Mouse (Mus musculus) heart, adult 2 months (tissue): ENCODE measurements around the gene Tiprl.

Source experiments
- CTCF ChIP-seq: fragments of 200-600 bp; IDR thresholded peaks from 2 replicates; pipeline ENCODE4 v1.8.1; 2022; ENCODE audit warnings: antibody characterized with exemption, mild to moderate bottlenecking, moderate library complexity
- EP300 ChIP-seq: fragments of 200-500 bp; IDR thresholded peaks from 2 replicates; pipeline ENCODE4 v1.6.1; 2011; ENCODE audit warnings: low read depth, low read length, control low read depth; ENCODE audit not compliant: insufficient read depth
- POLR2A ChIP-seq: fragments of 200-500 bp; IDR thresholded peaks from 2 replicates; pipeline ENCODE4 v1.6.1; 2011; ENCODE audit warnings: mild to moderate bottlenecking, low read depth, low read length, control low read depth; ENCODE audit not compliant: insufficient read depth

DNA sequence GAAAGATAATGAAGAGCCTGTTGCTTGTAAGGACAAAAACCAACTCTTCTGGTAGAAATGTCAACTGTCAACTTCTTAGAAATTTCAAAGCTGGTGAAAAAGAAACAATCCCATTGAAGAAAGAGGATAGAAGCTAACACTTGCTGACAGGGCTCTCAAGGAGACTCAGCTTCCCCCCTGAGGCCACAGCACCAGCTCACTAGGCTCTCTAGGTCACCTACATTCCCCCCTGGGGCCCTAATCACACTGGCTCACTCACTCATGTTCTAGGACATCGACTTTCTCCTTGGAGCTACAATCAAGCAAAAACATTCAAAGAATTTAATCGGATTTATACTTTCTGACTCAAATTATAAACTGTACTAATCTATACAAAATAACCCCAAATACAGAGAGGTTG, 3.0 kb downstream of the Tiprl start:
- no peak for TF ChIP-seq CTCF
- TF ChIP-seq POLR2A, result no peak
- TF ChIP-seq EP300, result no peak
